Mouse (Mus musculus) myocyte (in vitro differentiated cells): ENCODE measurements at regions not wholly inside any gene's neighbourhood (a gene's known extent, or its start where the extent isn't known, plus 50 kb on each side); places are given as distances from the start of the nearest gene placed in this dataset.

ENCODE experiments used
- CEBPB ChIP-seq: IDR thresholded peaks from 2 replicates; pipeline ENCODE4 v1.6.1; 2011; ENCODE audit warnings: mild to moderate bottlenecking, moderate library complexity; ENCODE audit not compliant: poor library complexity, insufficient read depth, severe bottlenecking
- E2F4 ChIP-seq: IDR thresholded peaks from one replicate; pipeline ENCODE4 v1.6.1; 2011; ENCODE audit warnings: mild to moderate bottlenecking, control low read depth, moderate library complexity; ENCODE audit not compliant: insufficient read depth
- MAX ChIP-seq: IDR thresholded peaks from one replicate; pipeline ENCODE4 v1.6.1; 2011; ENCODE audit warnings: low read depth, mild to moderate bottlenecking, control low read depth
- MYOD1 ChIP-seq, 3 experiments: IDR thresholded peaks; one replicate each; pipeline ENCODE4 v1.6.1; 2011; ENCODE audit warnings: control low read depth in 2 of 3, low read depth in 2 of 3, mild to moderate bottlenecking in 2 of 3, moderate library complexity in 1 of 3; ENCODE audit not compliant: insufficient read length in 2 of 3, control insufficient read depth in 1 of 3
- MYOG ChIP-seq, 3 experiments: IDR thresholded peaks; one replicate each; pipeline ENCODE4 v1.6.1; 2011; ENCODE audit warnings: control low read depth in 2 of 3, low read depth in 2 of 3, mild to moderate bottlenecking in 2 of 3; ENCODE audit not compliant: insufficient read length in 2 of 3, control insufficient read depth in 1 of 3, insufficient read depth in 1 of 3
- POLR2A ChIP-seq: IDR thresholded peaks from one replicate; pipeline ENCODE4 v1.6.1; 2011; ENCODE audit warnings: low read depth, mild to moderate bottlenecking, control low read depth, moderate library complexity; ENCODE audit not compliant: insufficient read length
- POLR2AphosphoS2 ChIP-seq: IDR thresholded peaks from one replicate; pipeline ENCODE4 v1.6.1; 2011; ENCODE audit warnings: low read depth, control low read depth; ENCODE audit not compliant: insufficient read length
- SRF ChIP-seq: IDR thresholded peaks from one replicate; pipeline ENCODE4 v1.6.1; 2011; ENCODE audit warnings: low read depth; ENCODE audit not compliant: control insufficient read depth, insufficient read length
- TCF12 ChIP-seq: IDR thresholded peaks from one replicate; pipeline ENCODE4 v1.6.1; 2011; ENCODE audit warnings: mild to moderate bottlenecking, control low read depth; ENCODE audit not compliant: poor library complexity, insufficient read depth, severe bottlenecking
- TCF3 ChIP-seq: IDR thresholded peaks from one replicate; pipeline ENCODE4 v1.6.1; 2011; ENCODE audit warnings: low read depth, control low read depth; ENCODE audit not compliant: insufficient read length
- USF1 ChIP-seq: IDR thresholded peaks from one replicate; pipeline ENCODE4 v1.6.1; 2011; ENCODE audit warnings: low read depth, mild to moderate bottlenecking, control low read depth, moderate library complexity

GRCm38 (mm10) chr17:47219846-47220245, 148.8 kb upstream of the Mrps10 start:
- TF ChIP-seq MAX: no peak
- TF ChIP-seq USF1: no peak
- no peak for TF ChIP-seq POLR2A
- TF ChIP-seq POLR2AphosphoS2: no peak
- no peak for TF ChIP-seq TCF12
- no peak for TF ChIP-seq E2F4
- no peak for TF ChIP-seq MYOD1 (IDR thresholded peaks at IDR 0.05; ENCODE audit: control insufficient read depth in 1 of 3, insufficient read length in 2 of 3, low read depth in 2 of 3)
- TF ChIP-seq SRF: no peak
- no peak for TF ChIP-seq CEBPB
- TF ChIP-seq MYOG (IDR thresholded peaks at IDR 0.05; ENCODE audit: control insufficient read depth in 1 of 3, insufficient read depth in 1 of 3, insufficient read length in 2 of 3, low read depth in 2 of 3): no peak
- no peak for TF ChIP-seq TCF3
